Mouse (Mus musculus) layer of hippocampus, adult 8-10 months (tissue): Measurements from ENCODE around the gene Haspin. TPM values are rescaled to one million over a fixed set of nuclear protein-coding genes. Genes with fewer than 3 reads are reported as not detected.

Experiments
- DNase-seq, 2 experiments: peaks; one replicate each; pipeline ENCODE4 v3.0.0; 2022; ENCODE audit warnings: low spot score in 2 of 2
- total RNA-seq, 4 experiments: library from RNA; stranded (reverse); gene quantifications; 2 replicates each; pipeline ENCODE4 v1.2.4; 2022

Haspin gene
- total RNA-seq, 4 experiments from 2014 or later = 0.19 to 0.48 (median 0.25) TPM; not detected in 1

- no peak for DNase-seq
These were observed 8.2 kb upstream of the Haspin start for GRCm38 (mm10) chr11:73146026-73146974.

GRCm38 (mm10) chr11:73144261-73144681 lies 6.2 kb upstream of the Haspin start:
- no peak for DNase-seq

GRCm38 (mm10) chr11:73137116-73137515 lies 978 bp downstream of the Haspin start:
- DNase-seq = no peak

GRCm38 (mm10) chr11:73136587-73136986 lies 1.5 kb downstream of the Haspin start:
- no peak for DNase-seq

- DNase-seq = no peak
These were observed 3.9 kb downstream of the Haspin start for GRCm38 (mm10) chr11:73134222-73134621.

GRCm38 (mm10) chr11:73132999-73133398 lies 5.1 kb downstream of the Haspin start:
- DNase-seq = no peak

- no peak for DNase-seq
These were observed 7.1 kb downstream of the Haspin start for GRCm38 (mm10) chr11:73131020-73131419.

GRCm38 (mm10) chr11:73126495-73126894 lies 11.6 kb downstream of the Haspin start:
- DNase-seq = no peak

- DNase-seq = no peak
These were observed 26.7 kb downstream of the Haspin start for GRCm38 (mm10) chr11:73111414-73111813.

GRCm38 (mm10) chr11:73109941-73110340 lies 28.2 kb downstream of the Haspin start:
- DNase-seq = no peak

- no peak for DNase-seq
These were observed 29.0 kb downstream of the Haspin start for GRCm38 (mm10) chr11:73108898-73109625.

- DNase-seq = no peak
These were observed 29.7 kb downstream of the Haspin start for GRCm38 (mm10) chr11:73108195-73108897.

- peak in 1 of 2 experiments; percentile 33 for DNase-seq
These were observed 30.7 kb downstream of the Haspin start for GRCm38 (mm10) chr11:73107358-73107757.

- DNase-seq = no peak
These were observed 32.8 kb downstream of the Haspin start for GRCm38 (mm10) chr11:73105246-73105645.

- DNase-seq = no peak
These were observed 36.8 kb downstream of the Haspin start for GRCm38 (mm10) chr11:73101308-73101707.

- DNase-seq = no peak
These were observed 37.9 kb downstream of the Haspin start for GRCm38 (mm10) chr11:73099976-73100750.

GRCm38 (mm10) chr11:73098860-73099259 lies 39.2 kb downstream of the Haspin start:
- no peak for DNase-seq

GRCm38 (mm10) chr11:73094231-73094995 lies 43.7 kb downstream of the Haspin start:
- DNase-seq = no peak

GRCm38 (mm10) chr11:73092877-73093276 lies 45.2 kb downstream of the Haspin start:
- DNase-seq = no peak

- DNase-seq = no peak
These were observed 46.0 kb downstream of the Haspin start for GRCm38 (mm10) chr11:73092057-73092456.
